Mouse (Mus musculus) T-helper 17 cell (primary cell): ENCODE measurements around the gene Kctd6.
"Not testable (repeated sequence)": the region's sequence is repeated elsewhere in the genome, so short reads cannot be mapped to it uniquely, and the experiment has no call there.

Experiments used
- in situ Hi-C, 2 experiments: fragments of 300-600 bp; cut with MboI, MseI; formaldehyde crosslinking; loops; 1 replicate in 1 of 2; 2 replicates in 1 of 2; pipeline ENCODE4 v1.15.1; 2025; ENCODE audit warnings: high pct_unique_total_duplicates in 2 of 2

The Kctd6 gene

DNA sequence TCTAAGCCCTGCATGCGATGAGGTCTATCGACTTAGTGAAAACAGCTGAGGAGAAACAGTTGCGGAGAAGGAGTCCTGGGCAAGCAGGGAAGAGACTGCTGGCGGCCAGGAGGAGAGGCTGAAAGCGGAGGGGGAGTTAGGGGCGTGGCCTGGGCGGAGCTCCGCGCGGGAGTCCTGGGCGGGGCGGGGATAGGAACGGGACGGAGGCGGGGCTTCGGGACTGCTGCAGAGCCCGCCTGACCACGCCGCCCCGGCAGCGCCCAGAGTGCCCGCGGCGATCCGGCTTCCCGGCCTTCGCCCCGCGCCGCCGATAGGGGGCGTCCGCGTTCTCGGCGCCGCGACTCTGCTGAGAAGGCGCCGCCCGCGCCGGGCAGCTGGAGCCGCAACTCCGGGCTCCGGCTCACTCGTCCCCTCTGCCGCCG is at the start of gene Kctd6:
Kctd6 (plus strand) TSS at position 338 of the 422 bp plus-strand sequence.
- in situ Hi-C loops: loop anchor here in 1 of 2 experiments (5.0 kb wide), 1 partner anchor 37 kb away; no protein-coding TSS in a partner anchor

DNA sequence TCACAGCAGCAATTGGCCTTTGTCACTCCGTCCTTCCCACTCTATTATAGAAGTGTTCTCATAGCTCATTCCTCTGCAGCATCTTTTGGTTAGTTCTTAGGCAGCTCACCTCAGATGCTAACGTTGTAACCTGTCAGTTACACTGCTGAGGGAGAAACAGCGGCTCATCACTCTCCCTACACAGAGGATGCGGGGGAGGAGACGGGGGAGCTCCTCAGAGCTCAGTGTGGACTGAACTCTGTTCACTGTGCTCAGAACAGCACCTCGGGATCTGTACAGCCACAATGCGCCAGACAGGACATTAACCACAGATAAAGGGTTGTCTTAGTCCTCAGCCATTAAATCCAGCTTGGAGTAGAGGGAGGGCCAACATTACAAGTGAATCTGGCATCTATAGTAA is 49.5 kb upstream of the Kctd6 start:
- in situ Hi-C loops: no loop called here

GRCm38 (mm10) chr14:8172507-8173410 is 41.2 kb upstream of the Kctd6 start, which contains the start of gene Pdhb:
Gene Pdhb, minus strand, starts transcription at chr14:8173025.
- in situ Hi-C loops: no loop called here

DNA sequence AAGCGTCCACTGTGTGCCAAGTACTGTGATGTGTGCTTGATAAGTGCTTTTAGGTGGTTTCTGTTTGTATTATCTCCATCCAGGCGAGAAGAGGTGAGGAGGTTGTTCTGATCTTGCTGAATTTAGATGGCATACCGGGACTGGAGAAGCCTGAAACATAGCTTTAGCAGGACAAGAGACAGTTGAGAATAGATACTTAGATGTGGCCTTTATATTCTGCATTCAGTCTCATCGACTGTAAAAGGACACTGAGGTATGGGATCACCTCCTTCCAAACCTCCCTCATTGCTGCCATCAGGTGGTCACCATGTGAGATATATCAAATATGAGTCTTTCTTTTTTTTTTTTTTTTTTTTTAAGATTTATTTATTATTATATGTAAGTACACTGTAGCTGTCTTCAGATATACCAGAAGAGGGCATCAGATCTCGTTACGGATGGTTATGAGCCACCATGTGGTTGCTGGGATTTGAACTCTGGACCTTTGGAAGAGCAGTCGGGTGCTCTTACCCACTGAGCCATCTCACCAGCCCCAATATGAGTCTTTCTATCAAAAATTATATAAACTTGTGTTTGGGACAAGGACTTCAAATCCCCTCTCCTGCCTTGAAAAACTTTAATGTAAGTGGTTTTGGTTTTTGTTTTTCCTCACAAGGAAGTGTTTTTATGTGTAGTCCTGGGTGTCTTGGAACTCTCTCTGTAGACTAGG is 40.2 kb upstream of the Kctd6 start:
- in situ Hi-C loops: not testable (repeated sequence)

GRCm38 (mm10) chr14:8174634-8175033 is 39.3 kb upstream of the Kctd6 start:
- in situ Hi-C loops: loop anchor here in 1 of 2 experiments (5.0 kb wide), 1 partner anchor 38 kb away; the partner anchor contains the start of gene Kctd6

DNA sequence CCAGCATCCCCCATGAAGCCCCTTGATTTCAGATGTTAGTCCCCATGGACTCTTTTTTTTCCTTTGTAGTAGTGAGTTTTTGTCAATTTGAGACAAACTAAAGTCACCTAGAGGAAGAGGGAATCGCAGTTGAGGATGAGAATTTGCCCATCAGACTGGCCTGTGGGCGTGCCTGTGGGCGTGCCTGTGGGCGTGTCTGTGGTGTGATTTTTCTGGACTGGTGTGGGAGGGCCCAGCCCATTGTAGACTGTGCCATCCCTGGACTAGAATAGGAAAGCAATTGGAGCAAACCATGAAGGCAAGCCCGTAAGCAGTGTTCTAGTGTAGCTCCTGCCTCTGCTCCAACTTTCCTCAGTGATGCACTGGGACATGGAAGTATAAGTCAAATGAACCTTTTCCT is 37.7 kb upstream of the Kctd6 start:
- in situ Hi-C loops: loop anchor here in 1 of 2 experiments (5.0 kb wide), 1 partner anchor 36 kb away; the partner anchor contains the start of gene Kctd6

DNA sequence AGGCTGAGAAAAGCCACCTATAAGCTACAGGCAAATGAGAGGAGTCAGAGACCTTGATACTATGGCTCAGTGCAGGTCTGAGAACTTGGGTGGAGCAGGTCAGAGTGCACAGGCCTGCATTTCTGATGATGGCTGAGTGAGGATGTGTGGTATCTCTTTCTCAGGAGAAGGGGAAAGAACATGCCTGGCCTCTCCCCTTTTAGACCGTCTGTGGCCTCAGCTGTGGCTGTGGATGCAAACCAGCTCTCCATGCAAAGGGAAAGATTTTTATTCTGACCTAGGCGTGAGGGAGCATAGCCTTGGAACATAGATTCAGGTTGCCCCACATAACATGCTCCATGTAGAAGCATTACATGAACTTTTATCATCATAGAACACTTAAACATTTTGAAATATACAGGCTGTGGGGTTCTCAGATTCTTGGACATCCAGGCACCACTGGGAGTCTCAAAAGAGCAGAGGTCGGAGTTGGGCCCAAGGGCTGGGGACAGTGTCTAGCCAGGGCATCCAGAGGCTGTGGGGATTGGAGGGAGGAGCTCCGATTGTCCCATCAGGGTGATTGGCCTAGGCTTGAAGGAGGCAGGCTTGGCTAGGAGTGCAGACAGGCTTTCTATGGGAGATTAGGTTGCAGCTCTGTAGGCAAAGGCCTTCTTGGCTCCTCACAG is 33.4 kb upstream of the Kctd6 start:
- in situ Hi-C loops: no loop called here

- in situ Hi-C loops: no loop called here
Observed at GRCm38 (mm10) chr14:8183330-8183729, 30.6 kb upstream of the Kctd6 start.

- in situ Hi-C loops: no loop called here
Observed at GRCm38 (mm10) chr14:8186278-8187045, 27.5 kb upstream of the Kctd6 start.

- in situ Hi-C loops: no loop called here
Observed at GRCm38 (mm10) chr14:8190556-8190955, 23.4 kb upstream of the Kctd6 start.

DNA sequence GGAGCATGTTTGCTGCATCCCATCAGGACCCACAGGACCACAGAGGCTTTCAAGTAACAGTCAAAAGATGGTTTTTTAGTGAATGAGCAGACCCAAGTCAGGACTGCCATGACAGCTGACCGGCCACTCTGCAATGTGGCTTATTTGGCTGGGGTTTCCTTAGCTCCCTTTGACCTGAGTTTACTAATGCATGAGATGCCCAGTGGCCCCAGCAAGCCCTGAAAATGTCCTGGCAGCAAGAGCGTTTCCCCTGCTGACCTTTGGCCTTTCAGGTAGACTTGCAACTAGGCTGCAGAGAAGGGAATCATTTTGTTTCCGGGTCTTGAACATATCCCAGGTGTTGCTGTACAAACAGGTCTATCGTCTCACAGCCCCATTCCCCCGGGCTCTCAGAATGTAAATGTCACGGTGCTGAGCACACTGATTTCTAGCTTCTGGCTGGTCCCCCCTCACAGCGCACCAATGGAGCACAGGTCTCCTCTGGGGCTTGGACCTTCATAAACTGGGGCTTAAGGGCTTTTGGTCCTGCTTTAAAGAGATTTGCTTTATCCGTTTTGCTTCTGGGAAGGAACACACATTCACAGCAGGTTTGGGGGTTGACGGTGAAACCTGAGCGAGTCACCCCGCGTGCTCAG is 22.5 kb upstream of the Kctd6 start:
- in situ Hi-C loops: no loop called here

DNA sequence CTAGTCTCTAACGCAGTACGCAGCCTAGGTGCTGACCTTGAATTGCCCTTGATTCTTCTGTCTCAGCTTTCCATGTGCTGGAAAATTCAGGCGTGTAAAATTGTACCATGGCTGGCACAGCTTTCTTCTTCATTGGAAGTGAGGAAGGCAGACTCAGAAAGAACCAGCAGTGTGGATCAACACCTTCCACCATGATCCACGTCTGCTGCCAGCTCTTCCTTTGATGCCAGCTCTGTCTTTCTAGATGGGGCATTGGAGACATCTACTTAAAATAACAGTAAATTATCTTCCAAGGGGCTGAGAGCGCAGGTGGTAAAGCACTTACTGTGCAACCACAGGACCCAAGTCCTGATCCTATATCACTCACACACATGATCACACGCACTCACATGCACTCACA is 21.2 kb upstream of the Kctd6 start:
- in situ Hi-C loops: no loop called here

DNA sequence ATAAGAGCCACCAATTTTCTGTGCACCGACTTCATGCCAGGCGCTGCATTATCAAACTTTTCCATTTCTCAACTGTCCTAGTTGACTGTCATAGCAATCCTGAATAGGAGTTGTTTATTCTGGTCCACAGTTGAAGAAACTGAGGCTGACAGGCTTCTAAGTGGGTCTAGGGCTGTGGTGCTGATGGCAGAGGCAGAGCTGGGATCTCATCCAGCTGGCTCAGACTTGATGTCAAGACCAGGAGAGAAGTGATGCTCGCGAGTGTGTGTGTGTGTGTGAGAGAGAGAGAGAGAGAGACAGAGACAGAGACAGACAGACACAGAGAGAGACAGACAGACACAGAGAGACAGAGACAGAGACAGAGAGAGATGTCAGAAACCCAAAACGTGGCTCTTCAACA is 13.2 kb upstream of the Kctd6 start:
- in situ Hi-C loops: no loop called here

DNA sequence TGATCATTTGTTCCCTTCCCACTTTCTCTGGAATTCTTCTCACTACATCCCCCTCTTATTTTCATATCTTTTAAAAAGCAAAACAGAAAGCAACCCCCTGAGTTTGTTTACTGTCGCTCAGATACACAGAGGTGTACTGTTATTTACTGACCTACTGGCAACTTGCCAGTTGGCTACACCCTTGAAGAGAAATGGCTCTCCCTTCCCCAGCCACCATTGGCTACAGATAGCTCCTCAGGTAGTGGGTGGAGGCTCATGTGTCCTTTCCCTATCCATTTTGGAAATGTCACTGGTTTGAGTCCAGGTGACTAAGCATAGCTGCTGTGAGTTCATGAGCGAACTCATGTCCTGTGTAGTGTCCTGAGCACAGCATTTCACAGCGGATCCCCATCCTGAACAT is 12.2 kb upstream of the Kctd6 start:
- in situ Hi-C loops: no loop called here

- in situ Hi-C loops: no loop called here
Observed at GRCm38 (mm10) chr14:8206179-8206910, 7.6 kb upstream of the Kctd6 start.

GRCm38 (mm10) chr14:8207105-8207504 is 6.8 kb upstream of the Kctd6 start:
- in situ Hi-C loops: no loop called here

GRCm38 (mm10) chr14:8207543-8207942 is 6.4 kb upstream of the Kctd6 start:
- in situ Hi-C loops: no loop called here

- in situ Hi-C loops: no loop called here
Observed at GRCm38 (mm10) chr14:8208876-8209275, 5.1 kb upstream of the Kctd6 start.

GRCm38 (mm10) chr14:8209896-8210295 is 4.0 kb upstream of the Kctd6 start:
- in situ Hi-C loops: loop anchor here in 1 of 2 experiments (5.0 kb wide), 1 partner anchor 33 kb away; no protein-coding TSS in a partner anchor

DNA sequence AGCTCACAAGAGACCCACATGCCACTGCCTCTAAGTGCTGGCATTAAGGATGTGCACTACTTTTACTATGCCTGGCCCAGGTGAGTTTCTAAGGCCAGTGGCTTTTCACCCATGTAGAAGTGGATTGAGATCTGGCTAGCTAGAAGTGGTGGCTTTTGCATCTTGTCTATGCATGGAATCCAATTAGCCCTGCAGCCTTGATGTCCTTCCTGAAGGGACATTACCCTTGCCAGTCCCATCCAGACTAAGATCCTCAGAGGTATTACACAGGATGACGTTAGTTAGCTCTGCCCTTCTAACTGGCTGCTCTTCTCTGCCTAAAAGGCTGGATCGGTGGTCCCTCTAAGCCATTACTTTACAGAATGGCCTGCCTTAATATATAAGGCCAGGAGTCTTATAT is 944 bp upstream of the Kctd6 start:
- in situ Hi-C loops: loop anchor here in 1 of 2 experiments (5.0 kb wide), 1 partner anchor 36 kb away; no protein-coding TSS in a partner anchor
